Mouse (Mus musculus): ENCODE results near the gene Grtp1. TPM values are rescaled to one million over a fixed set of nuclear protein-coding genes. Genes with fewer than 3 reads are reported as not detected.

Gene Grtp1
- polyA plus RNA-seq (2012) = 13.3 and 13.6 TPM in 2 replicates

- no peak for TF ChIP-seq GATA1 (IDR thresholded peaks at IDR 0.05; ENCODE audit: low read length)
Measured at GRCm38 (mm10) chr8:13200301-13201012, at the start of gene Grtp1. Gene Grtp1, minus strand, starts transcription at chr8:13200620.

- no peak for TF ChIP-seq GATA1 (IDR thresholded peaks at IDR 0.05; ENCODE audit: low read length)
Measured at GRCm38 (mm10) chr8:13244343-13244880, 44.0 kb upstream of the Grtp1 start.

- no peak for TF ChIP-seq GATA1 (IDR thresholded peaks at IDR 0.05; ENCODE audit: low read length)
Measured at GRCm38 (mm10) chr8:13242985-13243870, 42.8 kb upstream of the Grtp1 start.

GRCm38 (mm10) chr8:13240691-13241090 lies 40.3 kb upstream of the Grtp1 start:
- TF ChIP-seq GATA1 (IDR thresholded peaks at IDR 0.05; ENCODE audit: low read length) = no peak

GRCm38 (mm10) chr8:13240055-13240454 lies 39.6 kb upstream of the Grtp1 start:
- no peak for TF ChIP-seq GATA1 (IDR thresholded peaks at IDR 0.05; ENCODE audit: low read length)

GRCm38 (mm10) chr8:13234803-13235202 lies 34.4 kb upstream of the Grtp1 start:
- TF ChIP-seq GATA1 (IDR thresholded peaks at IDR 0.05; ENCODE audit: low read length) = no peak

GRCm38 (mm10) chr8:13230471-13230870 lies 30.1 kb upstream of the Grtp1 start:
- no peak for TF ChIP-seq GATA1 (IDR thresholded peaks at IDR 0.05; ENCODE audit: low read length)

- no peak for TF ChIP-seq GATA1 (IDR thresholded peaks at IDR 0.05; ENCODE audit: low read length)
Measured at GRCm38 (mm10) chr8:13229802-13230201, 29.4 kb upstream of the Grtp1 start.

- TF ChIP-seq GATA1 (IDR thresholded peaks at IDR 0.05; ENCODE audit: low read length) = no peak
Measured at GRCm38 (mm10) chr8:13228923-13229610, 28.6 kb upstream of the Grtp1 start.

- TF ChIP-seq GATA1 (IDR thresholded peaks at IDR 0.05; ENCODE audit: low read length) = no peak
Measured at GRCm38 (mm10) chr8:13227184-13227583, 26.8 kb upstream of the Grtp1 start.

GRCm38 (mm10) chr8:13226288-13226687 lies 25.9 kb upstream of the Grtp1 start:
- TF ChIP-seq GATA1 (IDR thresholded peaks at IDR 0.05; ENCODE audit: low read length) = no peak

- no peak for TF ChIP-seq GATA1 (IDR thresholded peaks at IDR 0.05; ENCODE audit: low read length)
Measured at GRCm38 (mm10) chr8:13224426-13224825, 24.0 kb upstream of the Grtp1 start.

- no peak for TF ChIP-seq GATA1 (IDR thresholded peaks at IDR 0.05; ENCODE audit: low read length)
Measured at GRCm38 (mm10) chr8:13218441-13218840, 18.0 kb upstream of the Grtp1 start.

GRCm38 (mm10) chr8:13217986-13218385 lies 17.6 kb upstream of the Grtp1 start:
- TF ChIP-seq GATA1 (IDR thresholded peaks at IDR 0.05; ENCODE audit: low read length) = no peak

- no peak for TF ChIP-seq GATA1 (IDR thresholded peaks at IDR 0.05; ENCODE audit: low read length)
Measured at GRCm38 (mm10) chr8:13217093-13217492, 16.7 kb upstream of the Grtp1 start.

GRCm38 (mm10) chr8:13216386-13216785 lies 16.0 kb upstream of the Grtp1 start:
- TF ChIP-seq GATA1 (IDR thresholded peaks at IDR 0.05; ENCODE audit: low read length) = no peak

All from G1E-ER4 (cell line).